Mouse (Mus musculus): ENCODE results near the gene Dach1. TPM values are rescaled to one million over a fixed set of nuclear protein-coding genes. Genes with fewer than 3 reads are reported as not detected.

Gene Dach1
- total and polyA plus RNA-seq, 3 experiments = not detected

GRCm38 (mm10) chr14:98083419-98083818, 86.1 kb downstream of the Dach1 start:
- in situ Hi-C loops (cut with MboI; ENCODE audit: low pct_ligation_motif_present, low pct_unique_long_range_greater_than_20kb, low sequenced_read_pairs) (no loop called here), dilution Hi-C loops (cut with MboI; ENCODE audit: extremely low pct_ligation_motif_present, extremely low pct_unique_long_range_greater_than_20kb, low sequenced_read_pairs) (no loop called here)
- H3K27me3 ChIP-seq (replicated peaks) = no peaks in the 10 kb centered on the region
- no peak for DNase-seq (ENCODE audit: extremely low read depth)
- H3K27ac ChIP-seq (ENCODE audit: insufficient read depth, low read depth) = no peak overlapping the region
- no peak overlapping the region for H3K4me2 ChIP-seq (ENCODE audit: insufficient read depth, low read depth, poor library complexity, severe bottlenecking)
- no peaks in the 10 kb centered on the region for H3K79me2 ChIP-seq (replicated peaks; ENCODE audit: control insufficient read depth, extremely low read depth, insufficient read depth, poor library complexity, severe bottlenecking)
- H3K9me3 ChIP-seq (replicated peaks; ENCODE audit: low read length) = peaks cover 19% of the 10 kb centered on the region
- TF ChIP-seq ETS1 (conservative IDR thresholded peaks at IDR 0.05; ENCODE audit: low read depth, low read length) = no peak
- no peak for TF ChIP-seq IRF4 (IDR thresholded peaks at IDR 0.05; ENCODE audit: low read depth, low read length)
- TF ChIP-seq ZMIZ1 (IDR thresholded peaks at IDR 0.05; ENCODE audit: low read depth, low read length) = no peak
- TF ChIP-seq PAX5 (IDR thresholded peaks at IDR 0.05; ENCODE audit: low read length) = no peak
- no peak for TF ChIP-seq RAD21 (IDR thresholded peaks at IDR 0.05; ENCODE audit: low read depth, low read length)
- TF ChIP-seq E2F4 (IDR thresholded peaks at IDR 0.05; ENCODE audit: insufficient replicate concordance, low read depth, low read length) = no peak
- no peak for TF ChIP-seq SIN3A (IDR thresholded peaks at IDR 0.05; ENCODE audit: low read length)
- TF ChIP-seq JUND (conservative IDR thresholded peaks at IDR 0.05; ENCODE audit: low read depth, low read length) = no peak
- no peak for TF ChIP-seq TBP (conservative IDR thresholded peaks at IDR 0.05; ENCODE audit: low read depth, low read length)
- no peak for TF ChIP-seq MEF2A (IDR thresholded peaks at IDR 0.05; ENCODE audit: borderline replicate concordance, low read depth, low read length)
- TF ChIP-seq JUN (IDR thresholded peaks at IDR 0.05; ENCODE audit: insufficient read depth, low read depth, low read length) = no peak
- no peak for TF ChIP-seq RCOR1 (conservative IDR thresholded peaks at IDR 0.05; ENCODE audit: low read depth, low read length)
- TF ChIP-seq POLR2AphosphoS2 (IDR thresholded peaks at IDR 0.05; ENCODE audit: low read depth, low read length) = no peak
- no peak overlapping the region for H3K4me3 ChIP-seq (replicated peaks in 1 of 3; ENCODE audit: low read depth in 2 of 3, low read length in 2 of 3, poor library complexity in 1 of 3)
- H3K36me3 ChIP-seq (replicated peaks in 1 of 2; ENCODE audit: control insufficient read depth in 1 of 2, insufficient read depth in 1 of 2, low read length in 1 of 2) = no peaks in the 10 kb centered on the region
- no peaks in the 10 kb centered on the region for H3K4me1 ChIP-seq (ENCODE audit: control insufficient read depth in 1 of 2, insufficient read depth in 2 of 2)
- no peak overlapping the region for H3K9ac ChIP-seq (ENCODE audit: insufficient read depth, low read depth)

DNA sequence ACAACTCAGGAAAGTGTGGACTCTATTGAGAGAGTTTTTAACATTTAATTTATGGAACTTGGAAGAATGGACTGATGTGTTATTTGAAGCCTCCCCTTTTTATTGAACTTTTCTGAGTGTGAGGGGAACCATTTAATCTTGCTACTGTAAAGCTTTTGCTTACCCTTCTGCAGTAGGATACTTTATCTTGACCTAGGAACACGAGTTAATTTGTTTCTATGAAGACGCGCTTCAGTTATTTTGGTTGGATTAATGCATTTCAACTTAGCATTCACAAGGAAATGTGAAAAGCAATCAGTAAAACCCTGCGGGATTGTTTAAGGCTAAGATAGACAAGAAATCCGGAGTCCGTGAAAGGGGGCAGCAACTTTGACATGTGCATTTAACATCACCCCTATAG, 89.6 kb downstream of the Dach1 start:
- H3K9ac ChIP-seq (ENCODE audit: insufficient read depth, low read depth) = no peak overlapping the region
- dilution Hi-C loops (cut with MboI; ENCODE audit: extremely low pct_ligation_motif_present, extremely low pct_unique_long_range_greater_than_20kb, low sequenced_read_pairs) = no loop called here
- no peaks in the 10 kb centered on the region for H3K4me1 ChIP-seq (ENCODE audit: control insufficient read depth in 1 of 2, insufficient read depth in 2 of 2)
- in situ Hi-C loops (cut with MboI; ENCODE audit: low pct_ligation_motif_present, low pct_unique_long_range_greater_than_20kb, low sequenced_read_pairs) = no loop called here
- H3K9me3 ChIP-seq (replicated peaks; ENCODE audit: low read length) = peaks cover 13% of the 10 kb centered on the region
- TF ChIP-seq SMC3 (IDR thresholded peaks at IDR 0.05; ENCODE audit: low read depth, low read length) (no peak), MAX (IDR thresholded peaks at IDR 0.05; ENCODE audit: low read length) (no peak), USF2 (conservative IDR thresholded peaks at IDR 0.05; ENCODE audit: low read depth, low read length) (no peak), ZNF384 (IDR thresholded peaks at IDR 0.05; ENCODE audit: low read depth, low read length) (no peak), E2F4 (IDR thresholded peaks at IDR 0.05; ENCODE audit: insufficient replicate concordance, low read depth, low read length) (no peak), USF1 (IDR thresholded peaks at IDR 0.05; ENCODE audit: low read depth, low read length) (no peak), GABPA (IDR thresholded peaks at IDR 0.05; ENCODE audit: insufficient replicate concordance, low read depth, low read length) (no peak), MYC (IDR thresholded peaks at IDR 0.05; ENCODE audit: low read depth, low read length) (no peak), ZKSCAN1 (IDR thresholded peaks at IDR 0.05; ENCODE audit: borderline replicate concordance, low read depth, low read length) (no peak), MXI1 (IDR thresholded peaks at IDR 0.05; ENCODE audit: low read depth, low read length) (no peak), ZMIZ1 (IDR thresholded peaks at IDR 0.05; ENCODE audit: low read depth, low read length) (no peak), MEF2A (IDR thresholded peaks at IDR 0.05; ENCODE audit: borderline replicate concordance, low read depth, low read length) (no peak), NRF1 (IDR thresholded peaks at IDR 0.05; ENCODE audit: low read depth, low read length) (no peak), MAZ (IDR thresholded peaks at IDR 0.05; ENCODE audit: low read depth, low read length) (no peak), IRF4 (IDR thresholded peaks at IDR 0.05; ENCODE audit: low read depth, low read length) (no peak), SIN3A (IDR thresholded peaks at IDR 0.05; ENCODE audit: low read length) (no peak), TBP (conservative IDR thresholded peaks at IDR 0.05; ENCODE audit: low read depth, low read length) (no peak), ELF1 (IDR thresholded peaks at IDR 0.05; ENCODE audit: low read depth, low read length) (no peak), ETS1 (conservative IDR thresholded peaks at IDR 0.05; ENCODE audit: low read depth, low read length) (no peak), RAD21 (IDR thresholded peaks at IDR 0.05; ENCODE audit: low read depth, low read length) (no peak)
- H3K79me2 ChIP-seq (replicated peaks; ENCODE audit: control insufficient read depth, extremely low read depth, insufficient read depth, poor library complexity, severe bottlenecking) = no peaks in the 10 kb centered on the region
- no peaks in the 10 kb centered on the region for H3K36me3 ChIP-seq (replicated peaks in 1 of 2; ENCODE audit: control insufficient read depth in 1 of 2, insufficient read depth in 1 of 2, low read length in 1 of 2)
- no peak for DNase-seq (ENCODE audit: extremely low read depth)
- no peak overlapping the region for H3K4me3 ChIP-seq (replicated peaks in 1 of 3; ENCODE audit: low read depth in 2 of 3, low read length in 2 of 3, poor library complexity in 1 of 3)
- no peak overlapping the region for H3K4me2 ChIP-seq (ENCODE audit: insufficient read depth, low read depth, poor library complexity, severe bottlenecking)
- H3K27me3 ChIP-seq (replicated peaks) = no peaks in the 10 kb centered on the region
- H3K27ac ChIP-seq (ENCODE audit: insufficient read depth, low read depth) = no peak overlapping the region
